Mouse (Mus musculus): Measurements from ENCODE around the gene Lzic.
A peak's percentile ranks its signal among the peaks of the same experiment; 100 is the strongest.

DNA sequence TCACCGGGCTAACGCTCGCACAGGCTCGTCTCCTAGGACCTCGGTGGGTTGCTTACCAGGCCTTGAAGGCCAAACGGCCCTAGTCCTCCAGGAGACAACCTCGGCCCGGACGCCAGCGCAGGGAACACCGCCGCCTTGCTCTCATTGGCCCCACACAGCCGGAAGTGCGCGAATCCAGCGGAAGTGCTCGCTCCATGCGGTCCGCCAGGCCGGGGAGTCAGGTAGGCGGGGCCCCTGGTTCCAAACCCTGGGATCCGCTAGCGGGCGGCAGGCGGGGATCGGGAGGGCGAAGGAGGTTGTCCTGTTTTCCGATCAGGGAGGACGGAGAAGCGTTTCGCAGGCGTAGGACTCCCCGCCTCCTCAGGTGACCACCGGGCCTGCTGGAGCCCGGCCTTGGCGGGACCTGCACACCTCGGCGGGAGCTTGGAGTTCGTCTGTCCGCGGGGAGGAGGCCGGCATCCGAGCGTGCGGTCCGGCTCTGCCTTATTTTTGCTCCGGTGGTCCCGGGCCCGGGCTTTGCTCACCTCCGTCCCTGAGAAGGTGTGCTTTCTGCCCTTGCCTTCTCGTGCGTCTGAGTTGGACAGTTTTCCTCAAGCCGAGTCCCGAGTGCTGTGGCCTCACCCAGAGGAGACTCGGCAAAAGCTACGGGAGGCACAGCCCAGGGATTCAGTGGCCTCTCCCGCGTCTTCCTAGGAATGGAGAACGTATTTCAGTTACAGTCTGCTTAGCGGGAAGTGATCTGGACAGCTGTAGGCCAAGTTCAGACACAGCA lies at the start of gene Lzic, which contains the start of gene Nmnat1:
- TF ChIP-seq CTCF (IDR thresholded peaks at IDR 0.05; ENCODE audit: insufficient read depth, low read depth, low read length) (no peak), POLR2A (IDR thresholded peaks at IDR 0.05; ENCODE audit: insufficient read depth, low read depth, low read length) (peak; percentile 52)

All from olfactory bulb, adult 2 months (tissue).